ENCODE assay signal across 8 mouse cellular contexts in genomic region chr4:34616146-34616545, GRCm38 (mm10). TPM values are rescaled to one million over a fixed set of nuclear protein-coding genes. Genes with fewer than 3 reads are reported as not detected.
DNase-seq lines count a peak whose midpoint lies in the region; ATAC-seq and TF ChIP-seq lines count a peak whose summit lies in the region.

No protein-coding gene starts in this region.

- peak overlapping the region; percentile 82 for H3K4me2 ChIP-seq in hindbrain, embryonic 15.5 days

- no peak for TF ChIP-seq RAD21 in MEL (IDR thresholded peaks at IDR 0.05; ENCODE audit: low read depth, low read length)

- no peak for DNase-seq in heart, embryonic 10.5 days (ENCODE audit: low spot score)
- DNase-seq in heart, adult 8-10 months (ENCODE audit: low spot score), result no peak
- DNase-seq in MEL (ENCODE audit: low read depth, low spot score) (no peak), adipocyte (ENCODE audit: low spot score) (no peak)
- no peak for DNase-seq in midbrain, embryonic 10.5 days (ENCODE audit: low spot score)
- DNase-seq in c-Kit-positive CD71-positive TER-119-positive erythroid progenitor cells, embryonic 14.5 days (ENCODE audit: low spot score), result no peak
- no peak for DNase-seq in cerebellum, adult 9-10 months

- no peak for ATAC-seq in hindbrain, embryonic 15.5 days (ENCODE audit: low FRiP score, low read depth)

- peaks cover 19% of the 10 kb centered on the region for H3K4me1 ChIP-seq in heart, embryonic 10.5 days
- H3K4me1 ChIP-seq in MEL (ENCODE audit: control insufficient read depth in 1 of 2, insufficient read depth in 2 of 2, low read length in 2 of 2), result peaks cover 3 to 9% of the 10 kb centered on the region in 2 experiments; a peak in 3 of 4 replicates
- H3K4me1 ChIP-seq in hindbrain, embryonic 15.5 days (replicated peaks), result peaks cover 27% of the 10 kb centered on the region
- H3K4me1 ChIP-seq in midbrain, embryonic 10.5 days, result peaks cover 25% of the 10 kb centered on the region

- no peak for TF ChIP-seq EP300 in MEL (IDR thresholded peaks at IDR 0.05; ENCODE audit: low read depth in 1 of 2, low read length in 2 of 2)

- H3K27me3 ChIP-seq in heart, embryonic 10.5 days (ENCODE audit: insufficient read depth, poor library complexity, severe bottlenecking), result no peaks in the 10 kb centered on the region
- H3K27me3 ChIP-seq in MEL (ENCODE audit: control insufficient read depth in 1 of 2, insufficient read depth in 2 of 2, low read length in 2 of 2), result no peaks in the 10 kb centered on the region
- H3K27me3 ChIP-seq in hindbrain, embryonic 15.5 days, result no peaks in the 10 kb centered on the region
- H3K27me3 ChIP-seq in midbrain, embryonic 10.5 days (ENCODE audit: low read depth, poor library complexity, severe bottlenecking), result no peaks in the 10 kb centered on the region

- H3K79me2 ChIP-seq in MEL (ENCODE audit: control insufficient read depth, insufficient read depth, low read length, poor library complexity), result peaks cover 32% of the 10 kb centered on the region

- H3K27ac ChIP-seq in heart, embryonic 10.5 days, result peak overlapping the region; percentile 93; the same call in 1 of the 2 replicates
- no peak overlapping the region for H3K27ac ChIP-seq in MEL (ENCODE audit: control insufficient read depth, low read depth, low read length)
- peak overlapping the region; percentile 89; the same call in 1 of the 2 replicates for H3K27ac ChIP-seq in hindbrain, embryonic 15.5 days (replicated peaks)
- no peak overlapping the region for H3K27ac ChIP-seq in midbrain, embryonic 10.5 days (replicated peaks)

- H3K4me3 ChIP-seq in heart, embryonic 10.5 days, result peak overlapping the region; percentile 79
- H3K4me3 ChIP-seq in MEL (ENCODE audit: control insufficient read depth in 1 of 2, insufficient read depth in 1 of 2, low read depth in 2 of 2, low read length in 2 of 2), result peak overlapping the region; percentile 79 to 95
- H3K4me3 ChIP-seq in hindbrain, embryonic 15.5 days, result peak overlapping the region; percentile 90
- peak overlapping the region; percentile 89 for H3K4me3 ChIP-seq in midbrain, embryonic 10.5 days

- no peaks in the 10 kb centered on the region for H3K9me3 ChIP-seq in heart, embryonic 10.5 days
- no peaks in the 10 kb centered on the region for H3K9me3 ChIP-seq in MEL (replicated peaks; ENCODE audit: insufficient read depth, low read length)
- no peaks in the 10 kb centered on the region for H3K9me3 ChIP-seq in hindbrain, embryonic 15.5 days
- no peaks in the 10 kb centered on the region for H3K9me3 ChIP-seq in midbrain, embryonic 10.5 days (replicated peaks)

- no peak for TF ChIP-seq CTCF in MEL (IDR thresholded peaks at IDR 0.05 in 2 of 3, conservative IDR thresholded peaks at IDR 0.05 in 1 of 3; ENCODE audit: control insufficient read depth in 1 of 3, insufficient read depth in 1 of 3, low read depth in 2 of 3, low read length in 3 of 3, poor library complexity in 1 of 3, severe bottlenecking in 1 of 3)

- TF ChIP-seq POLR2A in MEL (IDR thresholded peaks at IDR 0.05; ENCODE audit: control insufficient read depth in 1 of 2, insufficient read depth in 1 of 2, low read depth in 1 of 2, low read length in 2 of 2, poor library complexity in 1 of 2), result no peak

- H3K36me3 ChIP-seq in heart, embryonic 10.5 days, result peaks cover 7% of the 10 kb centered on the region; the same call in 1 of the 2 replicates
- peaks cover 7 to 13% of the 10 kb centered on the region in 2 experiments; a peak in 3 of 4 replicates for H3K36me3 ChIP-seq in MEL (ENCODE audit: control insufficient read depth in 1 of 2, insufficient read depth in 2 of 2, low read length in 2 of 2)
- 0 out of 2 replicates have a peak, but pooled peaks cover 3% of the 10 kb centered on the region for H3K36me3 ChIP-seq in hindbrain, embryonic 15.5 days
- H3K36me3 ChIP-seq in midbrain, embryonic 10.5 days, result 0 out of 2 replicates have a peak, but pooled peaks cover 5% of the 10 kb centered on the region

- WGBS in heart, embryonic 10.5 days, result 85% methylated on average over 8 of the region's 8 CpGs
- 50% methylated on average over 8 of the region's 8 CpGs for WGBS in hindbrain, embryonic 15.5 days
- 60% methylated on average over 8 of the region's 8 CpGs for WGBS in midbrain, embryonic 10.5 days

- peak overlapping the region; percentile 81 for H3K9ac ChIP-seq in MEL (ENCODE audit: control insufficient read depth, low read depth, low read length, poor library complexity, severe bottlenecking)
- peak overlapping the region; percentile 83 for H3K9ac ChIP-seq in hindbrain, embryonic 15.5 days

TF ChIP-seq in MEL, 35 proteins besides CTCF, POLR2A, EP300 and RAD21:
- TF ChIP-seq E2F4 (IDR thresholded peaks at IDR 0.05; ENCODE audit: borderline replicate concordance, low read depth, low read length) (no peak), RCOR1 (IDR thresholded peaks at IDR 0.05; ENCODE audit: low read depth, low read length) (no peak)
TF ChIP-seq in MEL: peak in this region for 0.

RNA-seq across cellular contexts. Expression of gene Rars2, which starts 1.4 kb away (rescaled TPM):
- 63.1 and 68.0 TPM in 2 replicates for polyA plus RNA-seq in heart, embryonic 10.5 days (2016; fragmentation: Nextera tagmentation; extraction: Ambion mirVana)
- total RNA-seq in heart, adult 8-10 months (2022), result 10 to 100 TPM; 23.0 to 27.2 (median 26.1) TPM
- total RNA-seq in MEL (2012; rRNA removed), result 45.3 and 47.7 TPM in 2 replicates
- polyA plus RNA-seq in MEL (2012; ENCODE audit: insufficient read depth in 1 of 2, insufficient read length in 2 of 2, low read depth in 1 of 2, low replicate concordance in 2 of 2, missing spikeins in 1 of 2), result 10 to 100 TPM in 1 of 2 experiments, not detected in 1; 60.3 TPM
- 51.4 and 54.8 TPM in 2 replicates for polyA plus RNA-seq in hindbrain, embryonic 15.5 days (2015; fragmentation: Nextera tagmentation; extraction: Ambion mirVana)
- 75.2 and 79.0 TPM in 2 replicates for polyA plus RNA-seq in midbrain, embryonic 10.5 days (2016; fragmentation: Nextera tagmentation; extraction: Ambion mirVana)

RNA-seq across cellular contexts. Expression of gene Orc3, which starts 1.4 kb away (rescaled TPM):
- polyA plus RNA-seq in heart, embryonic 10.5 days (2016; fragmentation: Nextera tagmentation; extraction: Ambion mirVana), result 84.3 and 85.2 TPM in 2 replicates
- 10 to 100 TPM; 32.9 to 36.3 (median 34.1) TPM for total RNA-seq in heart, adult 8-10 months (2022)
- 48.0 and 54.5 TPM in 2 replicates for total RNA-seq in MEL (2012; rRNA removed)
- 10 to 100 TPM in 1 of 2 experiments, not detected in 1; 74.2 TPM for polyA plus RNA-seq in MEL (2012; ENCODE audit: insufficient read depth in 1 of 2, insufficient read length in 2 of 2, low read depth in 1 of 2, low replicate concordance in 2 of 2, missing spikeins in 1 of 2)
- 75.1 and 76.6 TPM in 2 replicates for polyA plus RNA-seq in hindbrain, embryonic 15.5 days (2015; fragmentation: Nextera tagmentation; extraction: Ambion mirVana)
- 109 TPM in 2 replicates for polyA plus RNA-seq in midbrain, embryonic 10.5 days (2016; fragmentation: Nextera tagmentation; extraction: Ambion mirVana)

Comparison
In these comparisons a context has a peak if more than half of its experiments do, and no peak if none do; other contexts are left out.
1. H3K27ac ChIP-seq: peak in heart, embryonic 10.5 days (single experiment) and hindbrain, embryonic 15.5 days (single experiment); none in MEL (single experiment) and midbrain, embryonic 10.5 days (single experiment).
2. Peak in every context shown above with its lines, with median percentiles within 50 percentile points of each other: H3K4me3 ChIP-seq.